Mouse (Mus musculus): ENCODE measurements around the gene Psmd11.

GRCm38 (mm10) chr11:80474846-80475245, 46.4 kb downstream of the Psmd11 start:
- no peak for TF ChIP-seq CTCF (IDR thresholded peaks at IDR 0.05; ENCODE audit: low read depth, low read length)
- no peak for TF ChIP-seq POLR2A (IDR thresholded peaks at IDR 0.05; ENCODE audit: borderline replicate concordance, low read depth, low read length)

All from bone marrow macrophage, adult 2 months (primary cell).